In genomic region chr8:70631436-70631835, GRCm38 (mm10) we compare ENCODE assay signal across 9 mouse cellular contexts. TPM values are rescaled to one million over a fixed set of nuclear protein-coding genes. Genes with fewer than 3 reads are reported as not detected.
DNase-seq lines count a peak whose midpoint lies in the region; ATAC-seq and TF ChIP-seq lines count a peak whose summit lies in the region.
"Had no signal": no experiment of that assay in that cellular context is flagged by ENCODE, and none has a peak within 500 bp of the region (broad histone marks: within the 10 kb centered on the region; RNA-seq: fewer than 3 reads in every experiment).

No protein-coding gene starts in this region.

- H3K4me2 ChIP-seq in midbrain, postnatal 0 days (ENCODE audit: low read depth, low read length, poor library complexity, severe bottlenecking) = no peak overlapping the region
- peak overlapping the region; percentile 69 for H3K4me2 ChIP-seq in heart, embryonic 14.5 days (ENCODE audit: low read length)
- peak overlapping the region; percentile 12; the same call in 1 of the 2 replicates for H3K4me2 ChIP-seq in limb, embryonic 11.5 days (ENCODE audit: low read depth, severe bottlenecking)
- H3K4me2 ChIP-seq in stomach, embryonic 16.5 days (ENCODE audit: low read depth, low read length) = no peak overlapping the region

- H3K27ac ChIP-seq in midbrain, embryonic 10.5 days (replicated peaks) = 0 out of 2 replicates have a peak overlapping the region, but pooled peaks have one; percentile 2
- no peak overlapping the region for H3K27ac ChIP-seq in midbrain, postnatal 0 days (ENCODE audit: low read depth, low read length)
- H3K27ac ChIP-seq in heart, embryonic 14.5 days (replicated peaks in 1 of 2; ENCODE audit: control insufficient read depth in 1 of 2, insufficient read depth in 1 of 2, low read depth in 2 of 2, low read length in 2 of 2) = peak overlapping the region in 1 of 2 experiments; percentile 12; a peak in 1 of 4 replicates
- no peak overlapping the region for H3K27ac ChIP-seq in limb, embryonic 11.5 days (replicated peaks; ENCODE audit: low read depth, low read length)
- H3K27ac ChIP-seq in stomach, embryonic 16.5 days (ENCODE audit: low read length) = no peak overlapping the region
- H3K27ac ChIP-seq in left cerebral cortex, adult 2 months = no peak overlapping the region
- H3K27ac ChIP-seq: limb, embryonic 12.5 days had no signal

- no peak for ATAC-seq in midbrain, postnatal 0 days (ENCODE audit: low FRiP score)
- no peak for ATAC-seq in heart, embryonic 14.5 days (ENCODE audit: insufficient number of reproducible peaks, insufficient read depth, low FRiP score, low read depth)
- ATAC-seq in limb, embryonic 11.5 days (ENCODE audit: insufficient number of reproducible peaks, low FRiP score, low TSS enrichment, low read depth) = no peak
- no peak for ATAC-seq in stomach, embryonic 16.5 days (ENCODE audit: insufficient read depth, low FRiP score)

- peaks cover 53% of the 10 kb centered on the region for H3K27me3 ChIP-seq in midbrain, embryonic 10.5 days (ENCODE audit: low read depth, poor library complexity, severe bottlenecking)
- H3K27me3 ChIP-seq in midbrain, postnatal 0 days (ENCODE audit: insufficient read depth, low read length) = peaks cover 7% of the 10 kb centered on the region; the same call in 1 of the 2 replicates
- H3K27me3 ChIP-seq in heart, embryonic 14.5 days (ENCODE audit: control insufficient read depth, insufficient read depth, low read length) = no peaks in the 10 kb centered on the region
- peaks cover 11% of the 10 kb centered on the region for H3K27me3 ChIP-seq in limb, embryonic 11.5 days (ENCODE audit: control insufficient read depth, insufficient read depth, low read length)
- H3K27me3 ChIP-seq in stomach, embryonic 16.5 days (ENCODE audit: control insufficient read depth, insufficient read depth, low read length) = no peaks in the 10 kb centered on the region

- H3K9ac ChIP-seq in midbrain, postnatal 0 days (replicated peaks; ENCODE audit: low read length, poor library complexity, severe bottlenecking) = no peak overlapping the region
- peak overlapping the region; percentile 66; the same call in 1 of the 2 replicates for H3K9ac ChIP-seq in heart, embryonic 14.5 days (ENCODE audit: low read length)
- H3K9ac ChIP-seq in limb, embryonic 11.5 days (ENCODE audit: low read length) = peak overlapping the region; percentile 27; the same call in 1 of the 2 replicates
- 0 out of 2 replicates have a peak overlapping the region, but pooled peaks have one; percentile 9 for H3K9ac ChIP-seq in stomach, embryonic 16.5 days (ENCODE audit: low read length)

- no peaks in the 10 kb centered on the region for H3K36me3 ChIP-seq in midbrain, embryonic 10.5 days
- no peaks in the 10 kb centered on the region for H3K36me3 ChIP-seq in midbrain, postnatal 0 days (ENCODE audit: insufficient read depth, low read length)
- no peaks in the 10 kb centered on the region for H3K36me3 ChIP-seq in heart, embryonic 14.5 days (ENCODE audit: control insufficient read depth, insufficient read depth, low read length)
- no peaks in the 10 kb centered on the region for H3K36me3 ChIP-seq in limb, embryonic 11.5 days (ENCODE audit: control insufficient read depth, insufficient read depth, low read length)
- no peaks in the 10 kb centered on the region for H3K36me3 ChIP-seq in stomach, embryonic 16.5 days (ENCODE audit: control insufficient read depth, insufficient read depth, low read length)
- H3K36me3 ChIP-seq: limb, embryonic 12.5 days had no signal

- intact Hi-C loops in left cerebral cortex, adult 2 months (cut with DNase I) = loop anchor here (2.0 kb wide), 1 partner anchor 21 kb away; no protein-coding TSS in a partner anchor

- 18% methylated on average over 24 of the region's 24 CpGs for WGBS in midbrain, embryonic 10.5 days
- 17% methylated on average over 24 of the region's 24 CpGs for WGBS in midbrain, postnatal 0 days
- 16% methylated on average over 24 of the region's 24 CpGs for WGBS in heart, embryonic 14.5 days
- 20% methylated on average over 24 of the region's 24 CpGs for WGBS in limb, embryonic 11.5 days
- WGBS in stomach, embryonic 16.5 days = 20% methylated on average over 24 of the region's 24 CpGs

- peak overlapping the region; percentile 60; the same call in 1 of the 2 replicates for H3K4me3 ChIP-seq in midbrain, embryonic 10.5 days
- H3K4me3 ChIP-seq in midbrain, postnatal 0 days (ENCODE audit: low read depth, low read length) = no peak overlapping the region
- peak overlapping the region; percentile 12 to 21; a peak in 2 of 4 replicates for H3K4me3 ChIP-seq in heart, embryonic 14.5 days (ENCODE audit: control insufficient read depth in 1 of 2, insufficient read depth in 1 of 2, low read depth in 1 of 2, low read length in 2 of 2)
- no peak overlapping the region for H3K4me3 ChIP-seq in limb, embryonic 11.5 days (ENCODE audit: low read depth, low read length)
- H3K4me3 ChIP-seq in stomach, embryonic 16.5 days (replicated peaks; ENCODE audit: low read length) = no peak overlapping the region
- H3K4me3 ChIP-seq in left cerebral cortex, adult 2 months = no peak overlapping the region
- H3K4me3 ChIP-seq: limb, embryonic 12.5 days had no signal

- no peak for DNase-seq in midbrain, embryonic 10.5 days (ENCODE audit: low spot score)
- DNase-seq in midbrain, postnatal 0 days (ENCODE audit: low spot score) = no peak
- DNase-seq in limb, embryonic 11.5 days (ENCODE audit: low spot score) = no peak
- DNase-seq in left cerebral cortex, adult 2 months (ENCODE audit: extremely low spot score in 1 of 2, low spot score in 2 of 2) = no peak
- DNase-seq in urinary bladder, adult 18-20 months (ENCODE audit: low spot score in 2 of 2) = no peak
- DNase-seq in layer of hippocampus, adult 9-11 months = no peak

- peaks cover 41% of the 10 kb centered on the region for H3K4me1 ChIP-seq in midbrain, embryonic 10.5 days
- no peaks in the 10 kb centered on the region for H3K4me1 ChIP-seq in midbrain, postnatal 0 days (ENCODE audit: insufficient read depth, low read length)
- peaks cover 34 to 48% of the 10 kb centered on the region in 2 experiments for H3K4me1 ChIP-seq in heart, embryonic 14.5 days (ENCODE audit: control insufficient read depth in 2 of 2, insufficient read depth in 2 of 2, low read length in 2 of 2)
- peaks cover 9% of the 10 kb centered on the region; the same call in 1 of the 2 replicates for H3K4me1 ChIP-seq in limb, embryonic 11.5 days (ENCODE audit: control insufficient read depth, insufficient read depth, low read length)
- H3K4me1 ChIP-seq in stomach, embryonic 16.5 days (ENCODE audit: control insufficient read depth, insufficient read depth, low read length) = peaks cover 31% of the 10 kb centered on the region

- no peaks in the 10 kb centered on the region for H3K9me3 ChIP-seq in midbrain, embryonic 10.5 days (replicated peaks)
- H3K9me3 ChIP-seq in midbrain, postnatal 0 days (ENCODE audit: low read length) = no peaks in the 10 kb centered on the region
- no peaks in the 10 kb centered on the region for H3K9me3 ChIP-seq in heart, embryonic 14.5 days (ENCODE audit: control insufficient read depth, low read length)
- H3K9me3 ChIP-seq in limb, embryonic 11.5 days (ENCODE audit: control insufficient read depth, low read length) = no peaks in the 10 kb centered on the region
- no peaks in the 10 kb centered on the region for H3K9me3 ChIP-seq in stomach, embryonic 16.5 days (replicated peaks; ENCODE audit: control insufficient read depth, low read length)
- H3K9me3 ChIP-seq: limb, embryonic 12.5 days had no signal

- TF ChIP-seq CTCF in midbrain, postnatal 0 days (IDR thresholded peaks at IDR 0.05) = no peak
- no peak for TF ChIP-seq CTCF in left cerebral cortex, adult 2 months (IDR thresholded peaks at IDR 0.05)

RNA-seq across cellular contexts. Expression of gene Gdf15, which starts 0.8 kb away (rescaled TPM):
- polyA plus RNA-seq in midbrain, embryonic 10.5 days (2016; fragmentation: Nextera tagmentation; extraction: Ambion mirVana) = not detected in 2 replicates
- total RNA-seq in midbrain, postnatal 0 days (2014; rRNA removed) = 0.22 and 1.8 TPM in 2 replicates
- polyA plus RNA-seq in midbrain, postnatal 0 days (2015; fragmentation: Nextera tagmentation; extraction: Ambion mirVana) = 0.26 and 0.32 TPM in 2 replicates
- polyA plus RNA-seq in heart, embryonic 14.5 days (2014; fragmentation: Nextera tagmentation; extraction: Ambion mirVana) = 1.1 TPM in 2 replicates
- 0.15 TPM in 1 of 2 replicates, not detected in the other for polyA plus RNA-seq in limb, embryonic 11.5 days (2014; fragmentation: Nextera tagmentation; extraction: Ambion mirVana)
- 0.57 and 0.60 TPM in 2 replicates for polyA plus RNA-seq in stomach, embryonic 16.5 days (2015; fragmentation: Nextera tagmentation; extraction: Ambion mirVana)
- not detected for total RNA-seq in left cerebral cortex, adult 2 months (2021)

RNA-seq across cellular contexts. Expression of gene Lrrc25, which starts 15.5 kb away (rescaled TPM):
- 1.1 and 1.2 TPM in 2 replicates for polyA plus RNA-seq in midbrain, embryonic 10.5 days (2016; fragmentation: Nextera tagmentation; extraction: Ambion mirVana)
- 1.8 and 2.2 TPM in 2 replicates for total RNA-seq in midbrain, postnatal 0 days (2014; rRNA removed)
- polyA plus RNA-seq in midbrain, postnatal 0 days (2015; fragmentation: Nextera tagmentation; extraction: Ambion mirVana) = 0.74 and 1.4 TPM in 2 replicates
- polyA plus RNA-seq in heart, embryonic 14.5 days (2014; fragmentation: Nextera tagmentation; extraction: Ambion mirVana) = 1.3 and 3.2 TPM in 2 replicates
- polyA plus RNA-seq in limb, embryonic 11.5 days (2014; fragmentation: Nextera tagmentation; extraction: Ambion mirVana) = 0.57 TPM in 2 replicates
- polyA plus RNA-seq in stomach, embryonic 16.5 days (2015; fragmentation: Nextera tagmentation; extraction: Ambion mirVana) = 2.9 and 3.0 TPM in 2 replicates
- total RNA-seq in left cerebral cortex, adult 2 months (2021) = under 1 TPM; 0.70 to 0.96 TPM

RNA-seq across cellular contexts. Expression of gene Ssbp4, which starts 22.8 kb away (rescaled TPM):
- 73.3 and 78.8 TPM in 2 replicates for polyA plus RNA-seq in midbrain, embryonic 10.5 days (2016; fragmentation: Nextera tagmentation; extraction: Ambion mirVana)
- total RNA-seq in midbrain, postnatal 0 days (2014; rRNA removed) = 279 and 392 TPM in 2 replicates
- polyA plus RNA-seq in midbrain, postnatal 0 days (2015; fragmentation: Nextera tagmentation; extraction: Ambion mirVana) = 230 and 247 TPM in 2 replicates
- 83.7 and 85.8 TPM in 2 replicates for polyA plus RNA-seq in heart, embryonic 14.5 days (2014; fragmentation: Nextera tagmentation; extraction: Ambion mirVana)
- 167 and 177 TPM in 2 replicates for polyA plus RNA-seq in limb, embryonic 11.5 days (2014; fragmentation: Nextera tagmentation; extraction: Ambion mirVana)
- polyA plus RNA-seq in stomach, embryonic 16.5 days (2015; fragmentation: Nextera tagmentation; extraction: Ambion mirVana) = 65.2 and 68.3 TPM in 2 replicates
- 100 to 1,000 TPM; 221 to 261 TPM for total RNA-seq in left cerebral cortex, adult 2 months (2021)

RNA-seq across cellular contexts. Expression of gene Pgpep1, which starts 28.8 kb away (rescaled TPM):
- 51.8 and 89.7 TPM in 2 replicates for polyA plus RNA-seq in midbrain, embryonic 10.5 days (2016; fragmentation: Nextera tagmentation; extraction: Ambion mirVana)
- total RNA-seq in midbrain, postnatal 0 days (2014; rRNA removed) = 40.2 and 60.6 TPM in 2 replicates
- 37.6 and 50.6 TPM in 2 replicates for polyA plus RNA-seq in midbrain, postnatal 0 days (2015; fragmentation: Nextera tagmentation; extraction: Ambion mirVana)
- polyA plus RNA-seq in heart, embryonic 14.5 days (2014; fragmentation: Nextera tagmentation; extraction: Ambion mirVana) = 39.7 and 46.6 TPM in 2 replicates
- polyA plus RNA-seq in limb, embryonic 11.5 days (2014; fragmentation: Nextera tagmentation; extraction: Ambion mirVana) = 48.9 and 59.4 TPM in 2 replicates
- 47.4 and 57.5 TPM in 2 replicates for polyA plus RNA-seq in stomach, embryonic 16.5 days (2015; fragmentation: Nextera tagmentation; extraction: Ambion mirVana)
- 10 to 100 TPM; 15.5 to 17.5 TPM for total RNA-seq in left cerebral cortex, adult 2 months (2021)

RNA-seq across cellular contexts. Expression of gene Isyna1, which starts 37.3 kb away (rescaled TPM):
- 126 and 137 TPM in 2 replicates for polyA plus RNA-seq in midbrain, embryonic 10.5 days (2016; fragmentation: Nextera tagmentation; extraction: Ambion mirVana)
- 176 and 180 TPM in 2 replicates for total RNA-seq in midbrain, postnatal 0 days (2014; rRNA removed)
- 140 and 146 TPM in 2 replicates for polyA plus RNA-seq in midbrain, postnatal 0 days (2015; fragmentation: Nextera tagmentation; extraction: Ambion mirVana)
- 59.5 and 69.8 TPM in 2 replicates for polyA plus RNA-seq in heart, embryonic 14.5 days (2014; fragmentation: Nextera tagmentation; extraction: Ambion mirVana)
- 100 and 114 TPM in 2 replicates for polyA plus RNA-seq in limb, embryonic 11.5 days (2014; fragmentation: Nextera tagmentation; extraction: Ambion mirVana)
- 104 and 111 TPM in 2 replicates for polyA plus RNA-seq in stomach, embryonic 16.5 days (2015; fragmentation: Nextera tagmentation; extraction: Ambion mirVana)
- 10 to 100 TPM; 52.9 to 55.3 TPM for total RNA-seq in left cerebral cortex, adult 2 months (2021)

Comparison
In these comparisons a context has a peak if more than half of its experiments do, and no peak if none do; other contexts are left out.
1. H3K4me3 ChIP-seq: peak in midbrain, embryonic 10.5 days (single experiment) and heart, embryonic 14.5 days (2 of 2); none in midbrain, postnatal 0 days (single experiment), limb, embryonic 11.5 days (single experiment), stomach, embryonic 16.5 days (single experiment) and left cerebral cortex, adult 2 months (single experiment).
2. H3K4me2 ChIP-seq: peak in heart, embryonic 14.5 days (single experiment) and limb, embryonic 11.5 days (single experiment); none in midbrain, postnatal 0 days (single experiment) and stomach, embryonic 16.5 days (single experiment).